Mouse (Mus musculus) ES-Bruce4 (cell line): ENCODE measurements around the gene Cwc27. TPM values are rescaled to one million over a fixed set of nuclear protein-coding genes. Genes with fewer than 3 reads are reported as not detected.

ENCODE experiments used
- H3K27ac ChIP-seq: 2 replicates; pipeline ENCODE4 v1.5.1; 2012; ENCODE audit warnings: low read length, inconsistent platforms; ENCODE audit not compliant: insufficient read depth
- H3K27me3 ChIP-seq: 2 replicates; pipeline ENCODE4 v1.6.1; 2012; ENCODE audit warnings: mild to moderate bottlenecking, low read length, inconsistent platforms; ENCODE audit not compliant: control insufficient read depth, poor library complexity, insufficient read depth, severe bottlenecking
- H3K36me3 ChIP-seq: 2 replicates; pipeline ENCODE4 v1.6.1; 2012; ENCODE audit warnings: inconsistent platforms, mild to moderate bottlenecking, low read length, moderate library complexity; ENCODE audit not compliant: control insufficient read depth, poor library complexity, insufficient read depth, severe bottlenecking
- H3K4me1 ChIP-seq: one replicate; pipeline ENCODE4 v1.8.1; 2011; ENCODE audit warnings: low read length; ENCODE audit not compliant: control insufficient read depth, insufficient read depth
- H3K4me3 ChIP-seq: 2 replicates; pipeline ENCODE4 v1.5.1; 2011; ENCODE audit warnings: low read depth, mild to moderate bottlenecking, low read length
- H3K9ac ChIP-seq: 2 replicates; pipeline ENCODE4 v1.6.1; 2012; ENCODE audit warnings: low read depth, mild to moderate bottlenecking, inconsistent platforms; ENCODE audit not compliant: poor library complexity, severe bottlenecking
- H3K9me3 ChIP-seq: replicated peaks from 2 replicates; pipeline ENCODE4 v1.6.1; 2012; ENCODE audit warnings: mild to moderate bottlenecking, low read length, inconsistent platforms; ENCODE audit not compliant: control insufficient read depth, poor library complexity, insufficient read depth, severe bottlenecking
- CTCF ChIP-seq: IDR thresholded peaks from one replicate; pipeline ENCODE4 v1.8.1; 2011; ENCODE audit warnings: low read depth, low read length
- EP300 ChIP-seq: IDR thresholded peaks from 2 replicates; pipeline ENCODE4 v1.6.1; 2011; ENCODE audit warnings: low read depth, low read length; ENCODE audit not compliant: insufficient read depth
- POLR2A ChIP-seq: IDR thresholded peaks from one replicate; pipeline ENCODE4 v1.8.1; 2011; ENCODE audit warnings: low read length; ENCODE audit not compliant: insufficient read depth
- polyA plus RNA-seq: library from polyadenylated mRNA; stranded (reverse); fragments of >200 nt; gene quantifications from 2 replicates; pipeline ENCODE4 v1.2.4, GENCODE M21; 2011; ENCODE audit warnings: low read depth; ENCODE audit not compliant: missing spikeins, insufficient read depth, insufficient read length

Cwc27 gene
- polyA plus RNA-seq, 1 experiment = 41.0 TPM

GRCm38 (mm10) chr13:104661188-104661587 is 155.8 kb downstream of the Cwc27 start:
- Histone ChIP-seq H3K4me1 (no peaks in the 10 kb centered on the region), H3K4me3 (no peak overlapping the region; the same call in 1 of the 2 replicates), H3K27me3 (no peaks in the 10 kb centered on the region), H3K9me3 (no peaks in the 10 kb centered on the region; the same call in 1 of the 2 replicates), H3K27ac (no peak overlapping the region), H3K9ac (no peak overlapping the region), H3K36me3 (no peaks in the 10 kb centered on the region)
- TF ChIP-seq POLR2A (no peak), CTCF (peak; percentile 22)

- TF ChIP-seq POLR2A (no peak), CTCF (no peak), EP300 (no peak)
These were observed 156.8 kb downstream of the Cwc27 start for GRCm38 (mm10) chr13:104660042-104660680.

GRCm38 (mm10) chr13:104656666-104657272 is 160.2 kb downstream of the Cwc27 start:
- H3K27ac ChIP-seq = no peak overlapping the region

More at GRCm38 (mm10) chr13:104660042-104660680, 156.8 kb downstream of the Cwc27 start:
- no peaks in the 10 kb centered on the region; the same call in 1 of the 2 replicates for H3K9me3 ChIP-seq
- H3K4me3 ChIP-seq = no peak overlapping the region; the same call in 1 of the 2 replicates
- no peaks in the 10 kb centered on the region; the same call in 1 of the 2 replicates for H3K36me3 ChIP-seq
- H3K27me3 ChIP-seq = no peaks in the 10 kb centered on the region
- H3K9ac ChIP-seq = no peak overlapping the region
- H3K27ac ChIP-seq = no peak overlapping the region
- H3K4me1 ChIP-seq = no peaks in the 10 kb centered on the region

GRCm38 (mm10) chr13:104655137-104655536 is 161.8 kb downstream of the Cwc27 start:
- no peaks in the 10 kb centered on the region for H3K4me1 ChIP-seq
- H3K36me3 ChIP-seq = no peaks in the 10 kb centered on the region; the same call in 1 of the 2 replicates
- no peaks in the 10 kb centered on the region for H3K27me3 ChIP-seq
- no peak overlapping the region for H3K9ac ChIP-seq
- H3K9me3 ChIP-seq = no peaks in the 10 kb centered on the region; the same call in 1 of the 2 replicates
- no peak overlapping the region for H3K4me3 ChIP-seq
- TF ChIP-seq POLR2A = no peak
- TF ChIP-seq CTCF = no peak
- TF ChIP-seq EP300 = no peak
- no peak overlapping the region for H3K27ac ChIP-seq

More at GRCm38 (mm10) chr13:104656666-104657272, 160.2 kb downstream of the Cwc27 start:
- TF ChIP-seq EP300 (no peak), POLR2A (no peak), CTCF (no peak)
- no peak overlapping the region for H3K9ac ChIP-seq
- no peaks in the 10 kb centered on the region for H3K4me1 ChIP-seq
- H3K27me3 ChIP-seq = no peaks in the 10 kb centered on the region
- no peak overlapping the region for H3K4me3 ChIP-seq
- no peaks in the 10 kb centered on the region; the same call in 1 of the 2 replicates for H3K9me3 ChIP-seq
- H3K36me3 ChIP-seq = no peaks in the 10 kb centered on the region; the same call in 1 of the 2 replicates

GRCm38 (mm10) chr13:104651763-104652162 is 165.2 kb downstream of the Cwc27 start:
- Histone ChIP-seq H3K36me3 (no peaks in the 10 kb centered on the region; the same call in 1 of the 2 replicates), H3K27me3 (no peaks in the 10 kb centered on the region), H3K4me1 (no peaks in the 10 kb centered on the region), H3K27ac (no peak overlapping the region), H3K4me3 (no peak overlapping the region), H3K9me3 (no peaks in the 10 kb centered on the region), H3K9ac (no peak overlapping the region)
- TF ChIP-seq CTCF = no peak
- TF ChIP-seq POLR2A = no peak
- TF ChIP-seq EP300 = no peak

- H3K9me3 ChIP-seq = no peaks in the 10 kb centered on the region
- H3K27ac ChIP-seq = no peak overlapping the region
- no peak overlapping the region for H3K9ac ChIP-seq
- no peak for TF ChIP-seq CTCF
- TF ChIP-seq EP300 = no peak
- no peak for TF ChIP-seq POLR2A
- H3K4me1 ChIP-seq = no peaks in the 10 kb centered on the region
- H3K27me3 ChIP-seq = no peaks in the 10 kb centered on the region
- H3K36me3 ChIP-seq = no peaks in the 10 kb centered on the region
- no peak overlapping the region for H3K4me3 ChIP-seq
These were observed 166.3 kb downstream of the Cwc27 start for GRCm38 (mm10) chr13:104650654-104651053.
